Mouse (Mus musculus): ENCODE results near the gene Lzts3.
A peak's percentile ranks its signal among the peaks of the same experiment; 100 is the strongest.
"Not testable (repeated sequence)": the region's sequence is repeated elsewhere in the genome, so short reads cannot be mapped to it uniquely, and the experiment has no call there.

Gene Lzts3

GRCm38 (mm10) chr2:130642684-130643369, at the start of gene Lzts3:
TSS of gene Lzts3 (minus strand) at chr2:130642803.
- DNase-seq (ENCODE audit: low spot score in 2 of 2): peak; percentile 92

- DNase-seq (ENCODE audit: low spot score in 2 of 2): no peak
Observed at GRCm38 (mm10) chr2:130689011-130689410, 46.4 kb upstream of the Lzts3 start.

GRCm38 (mm10) chr2:130685426-130685825, 42.8 kb upstream of the Lzts3 start:
- DNase-seq (ENCODE audit: low spot score in 2 of 2): no peak

GRCm38 (mm10) chr2:130681531-130681930, 38.9 kb upstream of the Lzts3 start:
- DNase-seq (ENCODE audit: low spot score in 2 of 2): no peak

- DNase-seq (ENCODE audit: low spot score in 2 of 2): peak in 1 of 2 experiments; percentile 9
Observed at GRCm38 (mm10) chr2:130679899-130680298, 37.3 kb upstream of the Lzts3 start.

GRCm38 (mm10) chr2:130679154-130679553, 36.6 kb upstream of the Lzts3 start:
- no peak for DNase-seq (ENCODE audit: low spot score in 2 of 2)

- DNase-seq (ENCODE audit: low spot score in 2 of 2): no peak
Observed at GRCm38 (mm10) chr2:130677211-130677610, 34.6 kb upstream of the Lzts3 start.

GRCm38 (mm10) chr2:130667559-130667958, 25.0 kb upstream of the Lzts3 start, which contains the start of gene Itpa:
TSS of gene Itpa (plus strand) at chr2:130667610.
- DNase-seq (ENCODE audit: low spot score in 2 of 2): peak; percentile 88 to 90

- peak; percentile 89 to 91 for DNase-seq (ENCODE audit: low spot score in 2 of 2)
Observed at GRCm38 (mm10) chr2:130664102-130664701, 21.6 kb upstream of the Lzts3 start, which contains the start of gene Ddrgk1. TSS of gene Ddrgk1 (minus strand) at chr2:130664659.

- no peak for DNase-seq (ENCODE audit: low spot score in 2 of 2)
Observed at GRCm38 (mm10) chr2:130663342-130663741, 20.7 kb upstream of the Lzts3 start.

GRCm38 (mm10) chr2:130658530-130658929, 15.9 kb upstream of the Lzts3 start:
- no peak for DNase-seq (ENCODE audit: low spot score in 2 of 2)

GRCm38 (mm10) chr2:130657541-130657940, 14.9 kb upstream of the Lzts3 start:
- DNase-seq (ENCODE audit: low spot score in 2 of 2): no peak

GRCm38 (mm10) chr2:130656536-130656935, 13.9 kb upstream of the Lzts3 start:
- no peak for DNase-seq (ENCODE audit: low spot score in 2 of 2)

GRCm38 (mm10) chr2:130655660-130656339, 13.2 kb upstream of the Lzts3 start:
- DNase-seq (ENCODE audit: low spot score in 2 of 2): no peak

GRCm38 (mm10) chr2:130653760-130654159, 11.2 kb upstream of the Lzts3 start:
- no peak for DNase-seq (ENCODE audit: low spot score in 2 of 2)

GRCm38 (mm10) chr2:130653303-130653702, 10.7 kb upstream of the Lzts3 start:
- no peak for DNase-seq (ENCODE audit: low spot score in 2 of 2)

- DNase-seq (ENCODE audit: low spot score in 2 of 2): not testable (repeated sequence)
Observed at GRCm38 (mm10) chr2:130649028-130649427, 6.4 kb upstream of the Lzts3 start.

GRCm38 (mm10) chr2:130645198-130645597, 2.6 kb upstream of the Lzts3 start:
- DNase-seq (ENCODE audit: low spot score in 2 of 2): no peak

- no peak for DNase-seq (ENCODE audit: low spot score in 2 of 2)
Observed at GRCm38 (mm10) chr2:130642197-130642660, 374 bp downstream of the Lzts3 start.

GRCm38 (mm10) chr2:130641351-130642025, 1.1 kb downstream of the Lzts3 start:
- no peak for DNase-seq (ENCODE audit: low spot score in 2 of 2)

GRCm38 (mm10) chr2:130639276-130639675, 3.3 kb downstream of the Lzts3 start:
- DNase-seq (ENCODE audit: low spot score in 2 of 2): no peak

GRCm38 (mm10) chr2:130638101-130638611, 4.4 kb downstream of the Lzts3 start:
- DNase-seq (ENCODE audit: low spot score in 2 of 2): no peak

All from spleen, postnatal 36 days (tissue).